Mouse (Mus musculus): ENCODE data around the gene Krtap4-7.
"Not testable (repeated sequence)": the region's sequence is repeated elsewhere in the genome, so short reads cannot be mapped to it uniquely, and the experiment has no call there.

Gene Krtap4-7

DNA sequence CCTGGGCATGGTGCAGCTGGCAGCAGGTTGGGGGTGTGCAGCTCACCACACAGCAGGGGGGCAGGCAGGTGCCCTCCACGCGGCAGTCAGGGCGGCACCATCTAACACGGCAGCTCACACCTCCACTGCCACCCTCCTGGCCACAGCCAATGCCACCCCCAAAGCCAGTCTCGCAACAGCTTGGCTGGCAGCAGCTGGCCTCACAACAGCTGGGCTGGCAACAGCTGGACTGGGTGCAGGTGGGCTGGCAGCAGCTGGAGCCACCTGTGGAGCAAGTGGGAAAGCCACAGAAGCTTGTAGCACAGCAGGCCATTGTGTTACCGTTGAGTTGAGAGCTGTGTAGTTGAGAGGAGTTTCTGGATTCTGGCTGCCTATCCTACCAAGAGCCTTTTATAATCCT, 46.1 kb downstream of the Krtap4-7 start, which contains the start of gene Krtap9-3:
Krtap9-3 (minus strand) TSS at position 364 of the 400 bp plus-strand sequence.
- not testable (repeated sequence) for DNase-seq (ENCODE audit: low spot score)
